Mouse (Mus musculus): ENCODE measurements at regions not wholly inside any gene's neighbourhood (a gene's known extent, or its start where the extent isn't known, plus 50 kb on each side); places are given as distances from the start of the nearest gene placed in this dataset.

DNA sequence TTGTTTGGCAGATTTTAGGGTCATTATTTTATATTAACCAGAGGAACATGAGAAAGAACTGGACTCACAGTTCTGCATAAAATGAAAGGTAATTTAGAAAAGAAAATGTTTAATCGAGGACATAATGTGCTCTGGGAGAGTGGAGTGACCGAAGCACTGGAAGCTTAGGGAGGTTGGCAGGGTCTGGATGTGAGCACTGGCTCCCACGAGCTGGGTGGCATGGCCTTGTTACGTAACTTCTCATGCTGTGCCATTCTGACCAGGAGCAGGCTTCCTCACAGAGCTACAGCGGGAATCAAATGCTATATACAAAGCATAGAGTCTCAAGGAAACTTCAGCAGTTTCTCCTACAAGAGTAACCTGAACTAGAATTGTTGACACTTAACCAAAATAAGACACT, 1616.6 kb upstream of the Gm6569 start:
- no peak for TF ChIP-seq POLR2A (IDR thresholded peaks at IDR 0.05; ENCODE audit: borderline replicate concordance, extremely low read depth, insufficient read depth, insufficient read length)
- DNase-seq (ENCODE audit: low spot score) (no peak), ATAC-seq (ENCODE audit: low FRiP score, low read depth) (no peak)
- H3K27ac ChIP-seq (replicated peaks; ENCODE audit: low read depth, low read length) = no peak overlapping the region
- no peak overlapping the region for H3K9ac ChIP-seq (ENCODE audit: low read depth, low read length, severe bottlenecking)
- H3K9me3 ChIP-seq (ENCODE audit: control insufficient read depth, low read length) = no peaks in the 10 kb centered on the region
- no peaks in the 10 kb centered on the region for H3K4me1 ChIP-seq (ENCODE audit: control insufficient read depth, insufficient read depth, low read length)
- no peak overlapping the region for H3K4me3 ChIP-seq (replicated peaks; ENCODE audit: low read length)
- no peak overlapping the region for H3K4me2 ChIP-seq (replicated peaks; ENCODE audit: low read depth, low read length, severe bottlenecking)
- no peaks in the 10 kb centered on the region for H3K36me3 ChIP-seq (ENCODE audit: control insufficient read depth, insufficient read depth, low read length)
- 80% methylated on average over 5 of the region's 5 CpGs for WGBS
- no peaks in the 10 kb centered on the region for H3K27me3 ChIP-seq (ENCODE audit: control insufficient read depth, insufficient read depth, low read length)

DNA sequence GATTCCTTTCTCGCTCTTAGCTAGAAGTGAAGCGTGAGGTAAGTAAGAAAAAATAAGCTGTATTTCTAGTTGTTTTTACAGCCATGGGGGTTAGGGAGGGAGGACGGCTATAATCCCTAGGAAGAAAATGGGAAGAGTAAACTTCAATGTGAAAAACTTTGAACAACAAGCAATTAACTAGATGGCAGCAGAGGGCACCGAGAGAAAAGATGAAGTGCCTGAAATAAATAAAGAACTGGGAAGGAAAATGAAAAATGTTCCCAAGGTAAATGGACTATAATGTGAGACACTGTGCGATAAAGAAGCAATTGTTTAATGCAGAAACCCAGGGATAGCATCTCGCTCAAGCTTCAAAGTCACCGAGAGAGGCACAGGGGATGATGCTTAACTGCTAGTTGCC, 1614.4 kb upstream of the Gm6569 start:
- DNase-seq (ENCODE audit: low spot score) = no peak
- Histone ChIP-seq H3K27ac (replicated peaks; ENCODE audit: low read depth, low read length) (no peak overlapping the region), H3K4me1 (ENCODE audit: control insufficient read depth, insufficient read depth, low read length) (no peaks in the 10 kb centered on the region), H3K4me3 (replicated peaks; ENCODE audit: low read length) (no peak overlapping the region), H3K4me2 (replicated peaks; ENCODE audit: low read depth, low read length, severe bottlenecking) (no peak overlapping the region), H3K9me3 (ENCODE audit: control insufficient read depth, low read length) (no peaks in the 10 kb centered on the region), H3K36me3 (ENCODE audit: control insufficient read depth, insufficient read depth, low read length) (no peaks in the 10 kb centered on the region), H3K9ac (ENCODE audit: low read depth, low read length, severe bottlenecking) (no peak overlapping the region), H3K27me3 (ENCODE audit: control insufficient read depth, insufficient read depth, low read length) (no peaks in the 10 kb centered on the region)
- no peak for TF ChIP-seq POLR2A (IDR thresholded peaks at IDR 0.05; ENCODE audit: borderline replicate concordance, extremely low read depth, insufficient read depth, insufficient read length)
- 86% methylated on average over 7 of the region's 7 CpGs for WGBS
- ATAC-seq (ENCODE audit: low FRiP score, low read depth) = no peak

DNA sequence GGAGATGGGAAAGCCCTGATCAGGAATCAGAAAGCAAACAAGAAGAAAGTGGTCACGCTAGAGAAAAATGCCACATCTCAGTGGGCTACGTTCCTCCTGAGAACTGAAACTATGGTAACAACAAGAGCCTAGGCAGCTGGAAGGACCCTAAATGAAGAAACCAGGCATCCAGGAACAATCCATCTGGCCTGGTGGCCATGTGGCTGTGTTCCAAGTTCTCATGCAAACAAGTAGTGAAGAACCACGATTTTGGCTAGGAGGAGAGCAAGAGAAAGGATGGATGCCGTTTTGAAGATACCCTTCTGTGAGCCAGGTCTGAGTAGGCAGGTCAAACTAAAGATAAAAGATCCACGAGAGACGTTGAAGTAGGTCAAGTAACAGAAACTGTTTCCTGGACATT, 1613.6 kb upstream of the Gm6569 start:
- H3K4me3 ChIP-seq (replicated peaks; ENCODE audit: low read length) = no peak overlapping the region
- no peak overlapping the region for H3K27ac ChIP-seq (replicated peaks; ENCODE audit: low read depth, low read length)
- no peaks in the 10 kb centered on the region for H3K9me3 ChIP-seq (ENCODE audit: control insufficient read depth, low read length)
- DNase-seq (ENCODE audit: low spot score) = no peak
- ATAC-seq (ENCODE audit: low FRiP score, low read depth) = no peak
- 81% methylated on average over 6 of the region's 6 CpGs for WGBS
- no peak overlapping the region for H3K4me2 ChIP-seq (replicated peaks; ENCODE audit: low read depth, low read length, severe bottlenecking)
- no peak overlapping the region for H3K9ac ChIP-seq (ENCODE audit: low read depth, low read length, severe bottlenecking)
- H3K4me1 ChIP-seq (ENCODE audit: control insufficient read depth, insufficient read depth, low read length) = no peaks in the 10 kb centered on the region
- no peaks in the 10 kb centered on the region for H3K36me3 ChIP-seq (ENCODE audit: control insufficient read depth, insufficient read depth, low read length)
- TF ChIP-seq POLR2A (IDR thresholded peaks at IDR 0.05; ENCODE audit: borderline replicate concordance, extremely low read depth, insufficient read depth, insufficient read length) = no peak
- H3K27me3 ChIP-seq (ENCODE audit: control insufficient read depth, insufficient read depth, low read length) = no peaks in the 10 kb centered on the region

DNA sequence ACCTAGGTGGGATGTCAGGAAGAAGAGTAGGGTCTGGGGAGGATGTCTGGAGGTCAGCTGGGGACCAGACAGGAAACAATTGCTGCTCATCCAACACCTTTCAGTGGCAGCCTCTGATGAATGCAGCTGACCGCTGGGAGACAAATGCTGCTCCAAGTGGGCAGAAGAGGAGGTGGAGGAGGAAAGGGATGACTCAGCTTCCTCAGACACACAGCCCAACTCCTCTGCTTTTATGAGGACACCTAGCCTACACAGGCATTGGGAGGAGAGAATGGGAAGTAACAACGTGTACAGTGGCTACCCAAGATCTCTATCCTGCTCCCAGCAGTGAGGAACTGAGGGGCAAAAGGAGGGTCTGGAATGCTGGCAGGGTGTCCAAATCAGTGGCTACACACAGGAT, 1602.0 kb upstream of the Gm6569 start:
- Histone ChIP-seq H3K36me3 (ENCODE audit: control insufficient read depth, insufficient read depth, low read length) (no peaks in the 10 kb centered on the region), H3K9ac (ENCODE audit: low read depth, low read length, severe bottlenecking) (no peak overlapping the region), H3K27ac (replicated peaks; ENCODE audit: low read depth, low read length) (no peak overlapping the region), H3K4me3 (replicated peaks; ENCODE audit: low read length) (no peak overlapping the region), H3K9me3 (ENCODE audit: control insufficient read depth, low read length) (no peaks in the 10 kb centered on the region), H3K27me3 (ENCODE audit: control insufficient read depth, insufficient read depth, low read length) (no peaks in the 10 kb centered on the region), H3K4me1 (ENCODE audit: control insufficient read depth, insufficient read depth, low read length) (no peaks in the 10 kb centered on the region), H3K4me2 (replicated peaks; ENCODE audit: low read depth, low read length, severe bottlenecking) (no peak overlapping the region)
- WGBS = 38% methylated on average over 2 of the region's 2 CpGs
- no peak for ATAC-seq (ENCODE audit: low FRiP score, low read depth)
- DNase-seq (ENCODE audit: low spot score) = no peak
- TF ChIP-seq POLR2A (IDR thresholded peaks at IDR 0.05; ENCODE audit: borderline replicate concordance, extremely low read depth, insufficient read depth, insufficient read length) = no peak

DNA sequence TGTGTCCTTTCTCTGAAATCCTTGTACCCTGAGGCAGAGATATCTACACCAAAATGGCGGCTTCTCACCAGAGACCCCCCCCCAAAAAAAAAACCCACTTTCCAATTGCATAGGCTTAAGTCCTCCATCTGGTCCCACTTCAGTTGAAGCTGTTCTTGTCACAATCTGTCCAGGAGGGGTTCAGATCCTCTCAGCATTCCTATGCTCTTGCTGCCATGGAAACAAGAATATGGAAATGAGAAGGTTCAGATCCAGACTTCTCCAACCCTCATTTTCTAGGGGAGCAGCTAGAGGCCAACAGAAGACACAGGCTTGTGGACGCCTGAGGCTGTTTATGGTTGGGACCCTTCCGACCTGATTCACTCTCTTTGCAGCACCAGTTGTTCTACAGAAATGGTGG, 1569.7 kb upstream of the Gm6569 start:
- ATAC-seq (ENCODE audit: low FRiP score, low read depth) (no peak), DNase-seq (ENCODE audit: low spot score) (no peak)
- no peak for TF ChIP-seq POLR2A (IDR thresholded peaks at IDR 0.05; ENCODE audit: borderline replicate concordance, extremely low read depth, insufficient read depth, insufficient read length)
- H3K27me3 ChIP-seq (ENCODE audit: control insufficient read depth, insufficient read depth, low read length) = no peaks in the 10 kb centered on the region
- no peak overlapping the region for H3K4me3 ChIP-seq (replicated peaks; ENCODE audit: low read length)
- no peak overlapping the region for H3K27ac ChIP-seq (replicated peaks; ENCODE audit: low read depth, low read length)
- no peaks in the 10 kb centered on the region for H3K4me1 ChIP-seq (ENCODE audit: control insufficient read depth, insufficient read depth, low read length)
- H3K36me3 ChIP-seq (ENCODE audit: control insufficient read depth, insufficient read depth, low read length) = no peaks in the 10 kb centered on the region
- H3K4me2 ChIP-seq (replicated peaks; ENCODE audit: low read depth, low read length, severe bottlenecking) = no peak overlapping the region
- H3K9me3 ChIP-seq (ENCODE audit: control insufficient read depth, low read length) = peaks cover 6% of the 10 kb centered on the region; the same call in 1 of the 2 replicates
- 66% methylated on average over 3 of the region's 3 CpGs for WGBS
- no peak overlapping the region for H3K9ac ChIP-seq (ENCODE audit: low read depth, low read length, severe bottlenecking)

GRCm38 (mm10) chr15:72283846-72284245, 1550.5 kb upstream of the Gm6569 start:
- H3K9ac ChIP-seq (ENCODE audit: low read depth, low read length, severe bottlenecking) = no peak overlapping the region
- no peaks in the 10 kb centered on the region for H3K4me1 ChIP-seq (ENCODE audit: control insufficient read depth, insufficient read depth, low read length)
- WGBS = 60% methylated on average over 1 of the region's 1 CpGs
- no peaks in the 10 kb centered on the region for H3K36me3 ChIP-seq (ENCODE audit: control insufficient read depth, insufficient read depth, low read length)
- no peaks in the 10 kb centered on the region for H3K27me3 ChIP-seq (ENCODE audit: control insufficient read depth, insufficient read depth, low read length)
- DNase-seq (ENCODE audit: low spot score) = no peak
- no peak overlapping the region for H3K4me2 ChIP-seq (replicated peaks; ENCODE audit: low read depth, low read length, severe bottlenecking)
- no peak for ATAC-seq (ENCODE audit: low FRiP score, low read depth)
- no peaks in the 10 kb centered on the region for H3K9me3 ChIP-seq (ENCODE audit: control insufficient read depth, low read length)
- H3K27ac ChIP-seq (replicated peaks; ENCODE audit: low read depth, low read length) = no peak overlapping the region
- no peak overlapping the region for H3K4me3 ChIP-seq (replicated peaks; ENCODE audit: low read length)
- no peak for TF ChIP-seq POLR2A (IDR thresholded peaks at IDR 0.05; ENCODE audit: borderline replicate concordance, extremely low read depth, insufficient read depth, insufficient read length)
